Mouse (Mus musculus) retina, adult 2 months (tissue): ENCODE results near the gene Foxp1.

ENCODE experiments used
- DNase-seq: peaks from one replicate; pipeline ENCODE4 v3.0.0-alpha.2; 2012; ENCODE audit warnings: low read depth, low spot score

The Foxp1 gene

DNA sequence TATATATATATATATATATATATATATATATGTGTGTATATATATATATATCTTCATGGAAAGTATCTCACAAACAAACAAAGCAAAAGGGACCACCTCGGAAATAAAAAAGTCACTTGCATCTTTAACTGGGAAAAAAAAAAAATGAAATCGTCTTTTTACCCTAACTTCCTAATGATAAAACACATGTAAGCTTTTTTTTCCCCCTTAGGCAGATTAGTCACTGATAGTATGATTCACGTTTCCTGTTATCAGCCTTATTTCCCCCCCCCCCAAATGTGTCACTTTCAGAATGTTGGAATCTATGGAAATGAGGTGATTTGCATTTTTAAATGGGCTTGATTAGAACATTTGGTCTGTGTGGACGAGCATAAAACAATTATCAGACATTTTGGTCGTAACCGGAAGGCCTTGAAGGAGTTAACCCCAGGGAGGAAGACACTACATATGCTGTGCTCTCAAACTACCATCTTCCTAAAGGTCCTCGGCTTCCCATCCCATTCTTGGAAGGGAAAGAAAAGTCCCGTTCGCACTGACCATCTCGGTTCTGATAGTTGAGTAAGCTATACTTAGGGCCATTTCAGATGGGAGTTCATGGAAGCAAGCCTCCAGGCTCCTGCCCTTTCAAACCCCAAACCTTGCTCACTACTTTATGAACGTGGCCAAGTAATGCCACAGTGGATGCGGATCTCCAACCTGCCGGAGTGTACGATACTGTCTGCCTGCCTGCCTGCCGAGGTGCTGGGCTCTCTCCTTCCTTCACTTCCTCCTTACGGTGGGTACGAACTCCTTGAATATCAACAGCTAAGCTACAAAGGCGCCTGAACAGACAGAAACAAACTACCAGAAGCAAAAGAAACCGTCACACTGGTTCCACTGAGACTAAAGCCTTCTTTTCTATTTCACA, 495.6 kb downstream of the Foxp1 start:
- DNase-seq = no peak

DNA sequence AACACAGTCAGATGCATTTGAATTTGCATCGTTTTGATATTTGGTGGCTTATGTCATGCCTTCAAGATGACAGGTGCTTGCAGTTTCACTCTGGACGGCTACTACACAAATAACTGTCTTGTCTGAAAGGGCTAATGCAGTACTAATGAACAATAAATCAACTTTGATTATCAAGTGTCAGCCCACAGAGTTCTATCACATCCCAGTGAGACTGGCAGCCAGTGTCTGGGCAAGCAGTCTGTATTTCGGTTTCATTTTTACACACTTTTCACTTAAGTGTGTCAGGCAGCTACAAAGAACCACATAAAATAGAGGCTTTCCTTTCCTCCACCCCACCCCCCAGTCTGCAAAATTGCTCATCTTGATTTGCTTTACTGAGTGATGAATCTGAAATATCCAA, 496.5 kb downstream of the Foxp1 start:
- no peak for DNase-seq

DNA sequence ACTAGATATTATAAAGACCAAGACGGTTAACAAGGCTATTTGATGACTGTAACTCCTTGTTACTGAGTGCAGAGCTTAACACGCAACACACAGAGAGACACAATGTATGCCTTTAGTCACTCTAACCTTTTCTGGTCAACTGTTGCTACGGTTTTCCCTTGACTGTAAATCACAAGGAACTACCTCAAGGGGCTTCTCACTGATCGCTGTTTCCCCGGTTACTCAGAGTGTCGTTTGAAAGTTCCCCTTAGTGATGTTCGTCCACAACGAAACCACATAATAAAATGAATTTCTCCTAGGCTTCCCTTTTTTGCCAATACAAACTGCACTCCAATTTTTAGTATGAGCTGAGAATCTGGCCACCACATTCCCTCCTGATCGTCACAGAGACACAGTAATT, 497.9 kb downstream of the Foxp1 start:
- DNase-seq = no peak

DNA sequence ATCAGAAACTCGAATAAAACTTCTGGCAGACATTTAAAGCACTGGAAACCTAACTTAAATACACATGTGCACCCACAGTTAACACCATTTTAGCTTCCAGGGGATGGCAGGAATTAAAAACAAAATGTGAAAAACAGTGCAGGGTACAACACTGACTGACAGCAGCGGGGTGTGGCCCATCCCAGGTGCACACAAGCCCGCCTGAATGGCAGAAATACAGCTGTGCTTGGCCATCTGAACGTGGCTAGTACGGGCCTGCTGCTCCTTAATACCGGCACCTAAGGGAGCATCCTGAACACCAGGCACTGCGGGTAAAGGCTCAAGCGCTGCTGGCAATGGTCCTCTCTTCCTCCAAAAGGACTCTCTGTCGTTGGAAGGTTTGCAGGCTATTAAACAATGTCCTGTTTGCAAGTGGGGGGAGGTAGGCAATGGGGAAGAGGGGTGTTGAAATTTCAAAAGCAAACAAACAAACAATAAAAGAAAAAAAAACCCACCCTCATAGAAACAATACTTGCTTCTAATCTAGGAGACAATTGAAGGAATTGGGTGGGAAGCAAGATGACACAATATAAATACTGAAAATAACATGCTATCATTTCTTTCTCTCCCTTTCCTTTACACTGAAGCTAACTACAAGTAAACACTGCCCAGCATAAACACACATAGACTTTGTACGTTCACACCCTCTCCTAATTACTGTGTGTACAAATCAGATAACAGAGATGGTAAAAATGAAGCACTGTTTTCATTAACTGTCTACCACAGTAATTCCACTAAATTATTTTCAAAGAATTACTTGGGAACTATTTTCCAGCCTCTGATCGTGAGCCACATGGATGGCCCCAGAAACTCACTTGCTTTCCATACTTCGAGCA, 501.7 kb downstream of the Foxp1 start:
- DNase-seq = no peak

DNA sequence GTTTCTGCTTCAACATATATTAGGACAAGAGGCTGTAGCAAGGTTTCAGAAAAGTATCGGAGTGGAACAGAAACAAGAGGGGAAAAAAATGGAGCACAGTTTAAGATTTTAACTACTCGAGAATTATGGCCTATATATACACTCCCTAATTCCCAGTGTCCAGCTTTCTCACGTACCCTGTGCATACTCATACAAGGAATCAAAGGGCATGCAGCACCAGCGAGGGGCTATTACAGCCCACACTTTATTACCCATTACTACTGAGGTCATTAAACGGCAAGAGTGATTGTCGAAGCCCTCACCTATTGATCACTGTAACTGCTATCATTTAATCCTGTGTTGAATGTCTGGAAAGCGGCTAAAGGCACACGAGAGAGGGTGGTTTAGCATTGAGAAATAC, 502.8 kb downstream of the Foxp1 start:
- DNase-seq = no peak

DNA sequence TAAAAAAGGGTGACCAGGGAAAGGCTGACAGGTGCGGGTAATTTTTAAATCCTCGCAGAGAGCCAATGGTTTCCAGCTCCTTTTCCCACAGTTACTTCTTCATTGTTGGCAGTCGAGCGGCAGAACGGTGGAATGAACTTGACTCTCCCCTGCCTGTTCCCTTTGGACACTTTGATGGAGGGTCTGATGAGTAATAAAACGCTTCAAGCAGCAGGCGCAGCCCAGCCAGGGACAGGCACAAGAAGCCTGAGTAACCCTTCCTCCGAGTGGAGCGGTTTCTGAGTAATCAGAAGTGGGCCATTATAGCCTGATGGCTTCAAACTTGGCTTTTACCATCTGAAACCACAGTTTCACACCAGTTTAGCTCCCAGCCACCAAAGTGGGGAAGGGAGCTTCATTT, 503.3 kb downstream of the Foxp1 start:
- no peak for DNase-seq

DNA sequence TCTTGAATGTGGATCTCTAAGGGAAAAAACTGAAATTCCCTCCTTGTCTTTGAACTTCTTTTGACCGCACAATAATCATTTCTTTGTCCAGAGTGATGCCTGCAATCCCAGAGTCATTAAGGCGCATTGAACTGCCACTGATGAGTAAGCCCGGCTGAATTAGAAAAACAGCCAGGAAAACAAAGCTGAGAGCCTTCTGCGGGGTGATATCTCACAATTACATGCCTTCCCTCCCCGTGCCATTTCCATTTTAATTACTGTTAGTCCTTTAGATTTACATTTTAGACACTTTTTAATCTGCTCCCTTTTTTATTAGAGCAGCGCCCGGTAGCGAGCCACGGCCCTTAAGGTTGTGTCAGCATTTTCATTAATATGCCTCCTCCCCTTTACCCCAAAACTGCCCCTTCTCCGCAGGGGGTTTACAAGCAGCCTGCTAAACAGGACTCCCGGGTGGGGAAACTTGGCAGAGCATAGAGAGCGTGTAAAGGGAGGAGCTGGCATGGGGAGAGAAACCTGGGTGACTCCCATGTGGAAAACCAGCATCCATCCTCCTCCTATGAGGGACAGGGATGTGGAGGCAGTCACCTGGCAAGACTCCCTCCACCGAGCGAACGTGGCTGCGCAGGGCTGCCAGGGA, 508.5 kb downstream of the Foxp1 start:
- DNase-seq = no peak

DNA sequence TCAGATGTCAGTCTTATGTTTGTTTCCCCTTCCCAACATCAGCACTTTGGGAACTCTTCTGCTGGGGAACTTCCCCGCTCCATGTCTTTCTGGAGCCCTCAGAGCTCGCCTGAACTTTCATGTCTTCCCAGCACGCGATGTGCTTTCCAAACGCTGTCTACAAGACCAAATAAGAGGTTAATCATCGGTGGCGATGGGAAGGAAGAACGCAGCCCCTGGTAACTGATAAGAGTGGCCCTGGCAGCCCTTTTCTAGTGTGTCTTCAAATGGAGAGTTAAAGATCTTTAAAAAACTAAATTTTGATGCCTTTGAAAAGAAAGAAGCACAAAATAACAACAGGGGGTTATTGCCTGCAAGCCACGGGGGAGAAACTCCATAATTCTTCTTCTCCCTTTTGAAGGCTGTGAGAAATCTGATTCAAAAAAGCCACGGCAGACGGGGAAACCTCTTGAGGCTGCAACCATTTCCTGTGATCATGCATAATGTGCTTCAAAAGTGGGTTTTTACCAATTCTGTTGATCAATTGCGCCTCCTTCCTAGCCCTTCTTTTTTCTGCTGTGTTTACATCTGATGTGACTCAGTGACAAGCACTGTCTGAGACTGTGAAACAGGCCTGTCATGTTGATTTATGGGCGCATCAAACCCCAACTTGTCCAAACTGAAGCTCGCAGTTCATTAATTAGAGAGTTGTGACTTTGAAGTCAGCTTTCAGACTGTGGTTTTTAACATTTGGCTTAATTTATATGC, 509.2 kb downstream of the Foxp1 start:
- DNase-seq = no peak

DNA sequence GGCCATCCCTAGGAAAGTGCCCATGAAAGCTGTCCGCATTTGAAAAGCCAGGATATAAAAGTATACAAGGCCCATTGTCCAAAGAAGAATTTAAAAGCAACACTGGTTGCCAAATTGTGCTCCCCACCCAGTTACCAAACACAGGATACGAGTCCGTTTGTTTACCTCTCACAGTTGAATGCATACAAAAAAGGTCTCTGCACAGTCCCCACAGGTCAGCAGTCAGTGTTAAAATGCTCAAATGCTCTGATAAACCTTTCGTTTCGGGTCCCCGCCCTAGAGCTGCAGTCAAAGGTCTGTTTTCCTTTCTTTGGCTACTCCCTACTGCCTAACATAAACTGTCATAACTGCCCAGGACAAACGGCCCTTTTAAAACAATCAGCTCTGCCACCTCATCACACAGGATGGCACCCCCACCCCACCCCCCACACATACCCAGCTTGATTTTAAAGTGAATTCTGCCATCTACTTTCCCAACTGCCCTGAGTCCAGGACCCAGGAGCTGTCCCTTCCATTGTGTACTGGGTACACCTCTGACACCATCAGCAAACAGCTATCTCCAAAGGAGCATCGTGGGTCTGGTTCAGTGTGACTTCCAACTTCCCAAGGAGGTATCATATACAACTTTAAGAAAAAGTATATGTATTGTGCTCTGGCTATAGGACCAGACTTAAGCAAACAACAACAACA, 510.5 kb downstream of the Foxp1 start:
- DNase-seq = no peak

DNA sequence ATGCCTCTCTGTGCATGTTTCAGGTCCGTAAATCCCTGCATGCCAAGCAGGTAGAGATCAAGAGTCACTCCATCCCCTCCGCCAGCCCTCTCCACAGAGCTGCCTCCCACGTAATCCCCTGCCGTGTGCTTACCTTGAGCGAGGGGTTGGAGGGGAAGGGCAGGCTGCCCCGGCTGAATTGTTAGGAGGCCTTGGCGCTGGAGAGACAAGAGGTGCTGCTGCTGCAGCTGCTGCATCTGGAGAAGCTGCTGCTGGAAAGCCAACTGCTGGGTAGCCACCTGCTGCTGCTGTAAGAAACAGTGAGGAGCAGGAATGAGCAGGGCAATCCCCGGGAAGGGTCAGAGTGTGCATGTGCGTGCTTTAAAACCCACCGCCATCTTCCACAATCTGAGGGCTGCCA, 512.8 kb downstream of the Foxp1 start:
- DNase-seq = no peak

DNA sequence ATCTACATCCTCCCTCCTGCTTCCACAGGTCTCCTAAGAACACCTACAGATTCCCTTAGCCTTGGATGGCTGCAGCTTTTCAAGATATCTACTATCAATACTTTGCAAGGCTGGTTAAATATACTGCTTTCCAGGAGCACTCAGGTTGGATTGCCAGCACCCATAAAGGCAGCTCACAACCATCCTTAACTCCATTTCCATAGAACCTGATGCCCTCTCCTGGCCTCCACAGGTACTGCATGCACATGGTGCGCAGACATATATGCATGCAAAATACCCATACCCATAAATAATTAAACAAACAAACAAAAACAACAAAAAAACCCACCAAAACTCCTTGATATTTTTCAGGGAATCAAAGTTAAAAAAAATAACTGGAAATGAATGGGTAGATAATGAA, 514.0 kb downstream of the Foxp1 start:
- no peak for DNase-seq

DNA sequence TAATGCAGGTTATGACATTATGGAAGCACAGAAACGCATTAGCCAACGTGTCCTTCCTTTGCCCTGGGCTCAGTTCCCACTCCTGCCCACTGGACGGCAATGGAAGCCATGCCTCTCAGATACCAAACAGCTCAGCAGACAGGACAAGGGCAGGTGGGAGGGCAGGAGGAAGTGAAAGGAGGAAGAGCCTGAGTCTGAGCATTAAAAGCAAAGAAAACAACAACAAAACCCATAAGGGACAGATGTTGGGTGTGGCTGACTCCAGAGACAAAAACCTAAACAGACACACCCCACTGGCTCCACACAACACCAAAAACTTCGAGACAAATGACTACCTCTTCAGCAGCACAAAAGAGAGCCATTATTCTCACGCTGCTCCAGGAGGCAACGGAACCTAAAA, 515.0 kb downstream of the Foxp1 start:
- DNase-seq = no peak

DNA sequence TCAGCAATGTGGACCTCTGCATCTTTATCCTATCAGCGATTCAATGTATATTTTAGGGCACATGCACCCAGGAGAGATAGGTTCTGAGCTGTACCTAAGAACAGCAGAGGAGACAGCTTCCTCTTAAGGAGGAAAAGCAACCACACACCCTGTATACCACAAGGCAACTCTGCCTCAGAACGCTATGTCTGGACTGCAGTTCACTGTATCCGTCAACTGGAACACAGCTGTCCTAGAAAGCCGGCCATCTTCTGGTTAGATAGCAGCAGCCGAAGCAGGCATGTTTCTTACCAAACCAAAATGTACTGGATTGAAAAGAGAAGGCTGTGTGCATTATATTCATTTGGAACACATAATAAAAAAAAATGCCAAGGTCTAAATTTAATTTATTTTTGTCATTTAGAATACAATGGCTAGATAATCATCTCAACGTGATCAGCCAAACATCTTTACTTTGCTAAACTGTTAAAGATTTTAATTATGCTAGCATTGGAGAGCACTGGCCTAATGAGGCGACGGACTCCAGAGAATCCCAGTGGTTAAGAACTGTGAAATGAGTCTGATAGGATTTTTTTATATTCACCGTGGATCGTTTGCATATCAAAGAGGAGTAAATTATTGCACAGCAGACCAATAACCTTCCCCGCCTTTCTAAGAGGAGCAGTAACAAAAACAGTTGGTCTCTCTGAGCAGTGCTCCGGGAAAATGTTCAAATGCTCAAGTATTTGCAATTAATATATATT, 518.1 kb downstream of the Foxp1 start:
- DNase-seq = no peak

DNA sequence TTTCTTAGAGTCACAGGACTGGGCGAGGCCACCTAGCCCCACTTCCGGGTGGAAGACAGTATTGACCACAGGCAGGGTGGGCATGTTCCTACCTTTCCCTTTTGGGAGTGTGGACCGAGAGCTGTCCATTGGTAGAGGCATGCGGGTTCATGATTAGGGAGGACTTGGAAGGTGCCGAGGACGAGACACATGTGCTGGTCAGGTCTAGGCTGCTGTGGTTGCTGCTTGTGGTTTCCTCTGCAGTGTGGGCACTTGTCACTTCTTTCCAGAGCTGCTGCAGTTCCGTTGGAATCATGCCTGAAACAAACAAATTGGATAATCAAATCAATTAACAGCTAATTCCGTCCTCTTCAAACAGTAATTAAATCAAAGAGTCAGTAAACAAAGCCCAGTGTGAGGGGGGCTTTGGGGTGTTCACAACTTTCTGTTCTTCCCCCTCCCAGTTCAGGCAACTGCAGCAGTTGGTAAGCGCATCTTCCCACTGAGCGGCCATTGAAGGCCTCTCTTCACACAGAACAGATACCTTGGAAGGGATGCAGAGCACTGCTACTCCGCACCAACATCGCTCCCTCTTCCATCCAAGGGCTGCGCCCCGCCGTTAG, 519.3 kb downstream of the Foxp1 start:
- no peak for DNase-seq

DNA sequence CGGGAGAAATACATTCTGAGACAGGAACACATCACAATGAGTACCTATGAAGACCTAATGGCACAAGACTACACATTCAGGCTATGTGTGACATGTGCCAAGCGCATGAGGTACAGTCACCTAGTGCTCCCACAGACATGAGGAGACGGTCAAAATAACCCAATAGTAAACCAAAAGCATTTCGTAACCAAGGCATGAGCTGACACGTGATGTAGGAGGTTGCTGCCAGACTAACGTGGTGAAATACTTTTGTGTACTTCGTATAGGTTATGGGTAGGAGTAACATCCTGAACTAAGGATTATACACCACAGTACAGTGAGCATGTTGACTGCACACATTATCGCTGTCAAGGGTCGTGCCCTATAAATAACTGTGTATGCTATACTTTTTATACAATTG, 520.9 kb downstream of the Foxp1 start:
- DNase-seq = no peak

DNA sequence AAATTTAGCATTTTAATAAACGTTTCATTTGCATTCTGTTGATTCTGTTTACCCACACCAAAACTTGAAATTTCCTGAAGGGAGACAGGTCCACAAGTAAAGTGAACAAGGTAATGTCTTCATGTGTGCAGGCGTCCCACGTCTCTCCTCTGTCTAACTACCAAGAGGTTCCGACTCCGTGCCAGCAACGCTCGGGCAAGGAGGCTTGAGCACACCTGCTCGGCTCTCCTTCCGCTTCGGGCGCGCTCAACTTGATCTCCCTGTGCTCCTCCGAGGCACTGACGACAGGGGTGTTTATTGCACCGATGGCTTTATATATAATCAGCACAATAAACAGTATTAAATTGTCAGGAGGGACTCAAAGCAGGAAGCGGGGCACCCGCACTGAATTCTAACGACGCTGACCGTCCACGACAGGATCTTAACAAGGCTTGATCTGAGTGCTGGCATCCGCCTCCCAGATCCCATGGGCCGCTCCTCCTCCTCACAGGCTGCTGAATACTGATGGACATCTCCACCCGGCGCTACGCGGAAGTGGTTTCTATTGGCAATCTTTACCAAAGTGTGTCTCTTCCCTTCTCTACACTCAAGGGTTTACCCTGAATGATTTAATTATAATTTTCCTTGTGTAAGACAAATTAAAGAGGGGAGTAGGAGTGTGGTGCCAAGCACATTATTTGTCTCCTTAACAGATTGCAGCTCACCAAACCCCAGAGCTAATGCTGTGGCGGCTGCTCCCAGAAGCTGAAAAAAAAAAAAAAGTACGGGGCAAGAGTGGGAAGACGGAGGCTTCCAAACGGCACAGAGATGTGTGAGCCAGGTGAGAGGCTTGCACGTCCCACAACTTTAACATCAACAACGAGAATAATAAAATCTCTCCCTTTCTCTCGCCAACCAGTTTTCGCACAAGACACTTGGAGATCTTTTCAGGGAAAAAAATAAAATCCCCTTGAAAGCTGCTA, 523.3 kb downstream of the Foxp1 start:
- no peak for DNase-seq

DNA sequence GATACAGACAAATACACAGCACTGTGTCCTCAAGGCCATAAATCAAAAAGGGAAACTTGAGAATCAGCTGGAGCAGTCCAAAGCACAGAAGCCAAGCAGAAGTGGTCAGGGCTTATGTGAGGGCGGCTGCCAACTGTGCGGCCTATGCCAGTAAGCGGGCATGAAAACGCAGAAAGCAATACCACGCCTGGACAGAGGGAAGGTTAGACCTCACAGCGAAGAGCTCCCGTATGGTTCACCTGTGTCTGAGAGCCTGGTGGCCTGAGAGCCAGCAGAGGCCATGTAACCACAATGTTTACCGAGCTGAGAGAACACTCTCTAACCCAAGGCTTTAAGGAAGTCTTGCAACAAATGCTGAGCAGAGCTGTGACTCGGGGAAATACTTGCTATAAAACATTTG, 524.8 kb downstream of the Foxp1 start:
- no peak for DNase-seq

DNA sequence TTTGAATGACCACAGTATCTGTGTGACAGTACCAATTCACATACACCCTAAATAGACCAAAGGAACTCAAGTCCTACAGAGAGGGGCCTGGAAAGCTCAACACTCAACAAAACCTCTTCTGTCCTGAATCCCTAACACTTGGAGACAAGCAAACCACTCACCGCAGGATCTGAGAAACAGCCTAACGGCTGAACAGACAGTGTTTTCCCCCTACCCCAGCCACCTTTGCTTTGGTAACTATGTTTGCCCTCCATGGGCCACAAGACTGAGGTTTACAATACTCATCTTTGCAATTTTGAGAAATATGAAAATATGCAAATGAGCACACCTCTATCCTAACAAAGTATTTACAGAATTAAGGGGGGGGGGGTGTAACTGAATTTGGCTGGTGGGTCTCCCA, 525.7 kb downstream of the Foxp1 start:
- no peak for DNase-seq

DNA sequence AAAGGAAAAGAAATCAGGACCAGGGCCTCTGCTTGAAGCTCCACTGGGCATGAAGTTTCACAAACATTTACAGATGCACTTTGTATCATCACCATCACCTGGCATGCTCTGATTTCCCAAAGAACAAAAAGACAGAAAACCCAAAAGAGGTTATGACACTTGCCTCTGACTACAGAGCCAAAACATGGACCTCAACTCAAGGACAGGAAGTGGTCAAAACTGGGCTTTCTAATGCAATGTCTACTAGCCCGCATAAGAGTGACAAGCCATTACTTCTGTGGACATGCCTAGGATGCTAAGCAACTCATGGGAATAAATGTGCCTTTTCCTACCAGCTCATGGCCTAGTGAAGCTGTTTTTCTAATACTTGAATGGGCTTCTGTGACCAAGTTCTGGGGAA, 526.2 kb downstream of the Foxp1 start:
- no peak for DNase-seq
